Mouse (Mus musculus) heart, adult 2 months (tissue): Measurements from ENCODE around the gene Gipc2. TPM values are rescaled to one million over a fixed set of nuclear protein-coding genes. Genes with fewer than 3 reads are reported as not detected.

Experiments
- DNase-seq, 2 experiments: peaks; one replicate each; pipeline ENCODE4 v3.0.0; 2021
- H3K27ac ChIP-seq: fragments of 200-600 bp; 2 replicates; pipeline ENCODE4 v1.8.1; 2022
- H3K27me3 ChIP-seq: fragments of 200-500 bp; 2 replicates; pipeline ENCODE4 v1.6.1; 2012; ENCODE audit warnings: mild to moderate bottlenecking, low read length, inconsistent platforms, mixed read lengths; ENCODE audit not compliant: control insufficient read depth, insufficient read depth
- H3K36me3 ChIP-seq: fragments of 200-500 bp; 2 replicates; pipeline ENCODE4 v1.6.1; 2012; ENCODE audit warnings: low read length, inconsistent platforms; ENCODE audit not compliant: control insufficient read depth, insufficient read depth
- H3K4me1 ChIP-seq: fragments of 200-500 bp; 2 replicates; pipeline ENCODE4 v1.6.1; 2011; ENCODE audit warnings: low read length; ENCODE audit not compliant: control insufficient read depth, insufficient read depth
- H3K4me3 ChIP-seq: fragments of 200-600 bp; 2 replicates; pipeline ENCODE4 v1.8.1; 2022
- H3K79me2 ChIP-seq: fragments of 200-500 bp; replicated peaks from 2 replicates; pipeline ENCODE4 v1.6.1; 2012; ENCODE audit warnings: mild to moderate bottlenecking, inconsistent platforms, low read length, moderate library complexity, mixed read lengths; ENCODE audit not compliant: control insufficient read depth, insufficient read depth
- H3K9ac ChIP-seq: fragments of 200-500 bp; 2 replicates; pipeline ENCODE4 v1.6.1; 2012; ENCODE audit warnings: low read depth, mild to moderate bottlenecking, control low read depth, inconsistent platforms, low read length, mixed read lengths
- CTCF ChIP-seq: fragments of 200-600 bp; IDR thresholded peaks from 2 replicates; pipeline ENCODE4 v1.8.1; 2022; ENCODE audit warnings: antibody characterized with exemption, mild to moderate bottlenecking, moderate library complexity
- EP300 ChIP-seq: fragments of 200-500 bp; IDR thresholded peaks from 2 replicates; pipeline ENCODE4 v1.6.1; 2011; ENCODE audit warnings: low read depth, low read length, control low read depth; ENCODE audit not compliant: insufficient read depth
- POLR2A ChIP-seq: fragments of 200-500 bp; IDR thresholded peaks from 2 replicates; pipeline ENCODE4 v1.6.1; 2011; ENCODE audit warnings: mild to moderate bottlenecking, low read depth, low read length, control low read depth; ENCODE audit not compliant: insufficient read depth
- WGBS: fragments of 180-500 bp; shearing (Covaris S2); methylation state at CpG from one replicate; pipeline ENCODE4 v1.1.7; 2018; 5-methylcytosine and 5-hydroxymethylcytosine counted together
- intact Hi-C: fragments of 180-260 bp; cut with DNase I; formaldehyde crosslinking; loops from one replicate; pipeline ENCODE4 v1.15.1; 2025
- polyA plus RNA-seq: library from polyadenylated mRNA; depleted of rRNA; stranded (reverse); fragments of >200 nt; gene quantifications from 2 replicates; pipeline ENCODE4 v1.2.3, GENCODE M21; 2012
- total RNA-seq, 2 experiments: library from RNA; stranded (reverse); gene quantifications; 2 replicates each; pipeline ENCODE4 v1.2.3; 2021

The Gipc2 gene
- total and polyA plus RNA-seq, 3 experiments, result 3.5 to 6.1 (median 5.2) TPM

- H3K4me1 ChIP-seq, result no peaks in the 10 kb centered on the region
- H3K27me3 ChIP-seq, result no peaks in the 10 kb centered on the region
- intact Hi-C loops, result no loop called here
- H3K27ac ChIP-seq, result no peak overlapping the region
- DNase-seq, result peak; percentile 26 to 29
- H3K36me3 ChIP-seq, result no peaks in the 10 kb centered on the region
- TF ChIP-seq CTCF (no peak), POLR2A (no peak), EP300 (no peak)
- H3K4me3 ChIP-seq, result no peak overlapping the region
- H3K79me2 ChIP-seq, result no peaks in the 10 kb centered on the region
- no peak overlapping the region for H3K9ac ChIP-seq
- WGBS, result 37% methylated on average over 3 of the region's 3 CpGs
These were observed 103.2 kb downstream of the Gipc2 start for GRCm38 (mm10) chr3:152062806-152063205.

DNA sequence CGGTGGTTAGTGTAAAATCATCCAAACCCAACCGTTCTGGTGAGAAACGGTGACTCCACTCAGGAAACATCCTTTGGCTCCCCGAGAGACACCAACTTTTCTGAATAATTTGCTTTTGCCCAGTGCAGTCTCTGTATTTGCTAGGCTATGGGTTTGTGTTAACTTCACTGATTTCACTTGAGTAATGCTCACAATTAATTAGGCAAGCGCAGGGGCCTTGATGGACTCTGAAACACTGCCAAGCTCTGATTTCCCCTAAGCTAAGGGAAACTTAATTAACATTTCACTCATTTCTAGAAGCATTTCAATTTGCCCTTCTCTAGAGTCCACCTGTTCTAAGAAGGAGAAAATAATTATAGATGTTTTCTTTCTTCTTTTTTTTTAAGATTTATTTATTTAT is 104.9 kb downstream of the Gipc2 start:
- Histone ChIP-seq H3K9ac (no peak overlapping the region), H3K79me2 (no peaks in the 10 kb centered on the region), H3K27ac (no peak overlapping the region), H3K4me1 (no peaks in the 10 kb centered on the region), H3K36me3 (no peaks in the 10 kb centered on the region), H3K27me3 (no peaks in the 10 kb centered on the region), H3K4me3 (no peak overlapping the region)
- TF ChIP-seq EP300 (no peak), POLR2A (no peak), CTCF (no peak)
- intact Hi-C loops, result no loop called here
- DNase-seq, result no peak
- WGBS, result 96% methylated on average over 5 of the region's 5 CpGs

DNA sequence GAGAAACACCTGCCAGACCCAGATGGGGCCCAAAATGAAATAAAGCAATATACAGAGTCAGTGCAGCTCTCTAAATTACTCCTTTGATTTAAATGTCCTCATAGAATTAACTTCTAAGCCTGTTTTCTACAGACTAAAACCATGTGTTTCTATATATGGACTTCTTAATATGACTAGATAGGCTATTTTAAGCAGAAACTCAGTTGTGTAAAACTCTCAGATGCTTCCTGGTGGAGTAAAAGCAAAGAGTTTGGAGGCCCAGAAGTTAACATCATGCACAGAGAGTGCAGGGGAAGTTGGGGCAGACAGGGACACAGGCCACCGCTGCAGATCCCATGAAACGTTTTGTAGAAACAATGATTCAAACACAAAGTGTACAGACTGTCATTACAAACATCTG is 107.8 kb downstream of the Gipc2 start:
- TF ChIP-seq POLR2A, result no peak
- no peak for TF ChIP-seq CTCF
- TF ChIP-seq EP300, result no peak
- intact Hi-C loops, result no loop called here
- no peaks in the 10 kb centered on the region for H3K36me3 ChIP-seq
- no peak overlapping the region for H3K4me3 ChIP-seq
- no peak overlapping the region for H3K27ac ChIP-seq
- 67% methylated on average over 2 of the region's 2 CpGs for WGBS
- no peak for DNase-seq
- H3K4me1 ChIP-seq, result no peaks in the 10 kb centered on the region
- no peak overlapping the region for H3K9ac ChIP-seq
- H3K27me3 ChIP-seq, result no peaks in the 10 kb centered on the region
- H3K79me2 ChIP-seq, result no peaks in the 10 kb centered on the region

DNA sequence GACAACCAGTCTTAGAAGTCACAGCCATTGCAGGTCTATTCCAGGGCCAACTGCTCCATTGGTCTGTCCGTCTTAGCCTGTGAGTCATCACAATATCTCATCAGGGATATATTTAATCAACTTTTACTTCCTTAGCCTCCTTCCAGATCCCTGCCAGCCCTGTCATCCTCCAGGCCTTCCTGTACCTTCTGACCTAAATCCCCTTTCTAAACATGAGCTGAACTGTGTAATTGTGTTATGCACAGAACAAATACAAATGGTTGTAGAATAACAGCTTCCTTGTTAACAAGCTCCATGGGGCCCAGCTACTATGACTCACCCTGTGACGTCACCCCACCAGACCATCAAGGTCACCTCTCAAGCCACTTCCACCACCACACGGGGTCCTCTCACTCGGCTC is 111.8 kb downstream of the Gipc2 start:
- Histone ChIP-seq H3K27me3 (no peaks in the 10 kb centered on the region), H3K79me2 (no peaks in the 10 kb centered on the region), H3K36me3 (no peaks in the 10 kb centered on the region), H3K9ac (no peak overlapping the region), H3K27ac (no peak overlapping the region), H3K4me3 (no peak overlapping the region), H3K4me1 (no peaks in the 10 kb centered on the region)
- TF ChIP-seq EP300 (no peak), POLR2A (no peak), CTCF (no peak)
- intact Hi-C loops, result no loop called here
- 27% methylated on average over 4 of the region's 4 CpGs for WGBS
- no peak for DNase-seq

GRCm38 (mm10) chr3:152051959-152052358 is 114.1 kb downstream of the Gipc2 start:
- TF ChIP-seq CTCF, result no peak
- no peak for TF ChIP-seq POLR2A
- TF ChIP-seq EP300, result no peak
- 87% methylated on average over 2 of the region's 2 CpGs for WGBS
- H3K79me2 ChIP-seq, result no peaks in the 10 kb centered on the region
- no peaks in the 10 kb centered on the region for H3K27me3 ChIP-seq
- H3K4me3 ChIP-seq, result no peak overlapping the region
- H3K4me1 ChIP-seq, result no peaks in the 10 kb centered on the region; the same call in 1 of the 2 replicates
- intact Hi-C loops, result no loop called here
- H3K27ac ChIP-seq, result no peak overlapping the region
- no peak overlapping the region for H3K9ac ChIP-seq
- no peaks in the 10 kb centered on the region for H3K36me3 ChIP-seq
- no peak for DNase-seq

- Histone ChIP-seq H3K4me1 (no peaks in the 10 kb centered on the region; the same call in 1 of the 2 replicates), H3K27me3 (no peaks in the 10 kb centered on the region), H3K4me3 (no peak overlapping the region), H3K9ac (no peak overlapping the region), H3K27ac (no peak overlapping the region), H3K36me3 (no peaks in the 10 kb centered on the region), H3K79me2 (no peaks in the 10 kb centered on the region)
- intact Hi-C loops, result no loop called here
- no peak for DNase-seq
- no peak for TF ChIP-seq POLR2A
- TF ChIP-seq CTCF, result no peak
- TF ChIP-seq EP300, result no peak
These were observed 118.1 kb downstream of the Gipc2 start for GRCm38 (mm10) chr3:152047914-152048313.
